14 mouse cellular contexts compared by ENCODE assay signal in the genomic region with DNA sequence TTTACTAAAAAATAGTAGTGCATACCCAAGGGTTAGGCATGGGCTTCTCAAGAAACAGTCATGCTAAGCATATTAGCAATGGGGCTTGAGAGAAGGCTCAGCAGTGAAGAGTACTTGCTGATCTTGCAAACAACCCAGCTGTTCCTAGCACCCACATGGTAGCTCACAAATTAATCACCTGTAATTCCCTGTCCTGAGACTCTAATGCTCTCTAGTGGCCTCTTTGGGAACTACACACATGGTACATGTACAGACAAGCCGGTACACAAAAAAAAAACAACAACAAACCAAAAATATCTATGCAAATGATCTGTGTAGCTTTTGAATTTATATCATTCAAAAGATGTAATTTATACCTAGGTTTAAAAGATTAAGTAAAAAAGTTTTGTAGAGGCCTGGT. TPM values are rescaled to one million over a fixed set of nuclear protein-coding genes. Genes with fewer than 3 reads are reported as not detected.
DNase-seq lines count a peak whose midpoint lies in the region; ATAC-seq lines count a peak whose summit lies in the region.
"Had no signal": no experiment of that assay in that cellular context is flagged by ENCODE, and none has a peak within 500 bp of the region (broad histone marks: within the 10 kb centered on the region; RNA-seq: fewer than 3 reads in every experiment).

No protein-coding gene starts in this region.

- no peak overlapping the region for H3K9ac ChIP-seq in heart, embryonic 13.5 days

- DNase-seq in heart, adult 9 months (ENCODE audit: low spot score in 2 of 2), result no peak
- peak; percentile 51 for DNase-seq in lung, postnatal 36 days
- DNase-seq in lung, postnatal 25 days (ENCODE audit: low spot score), result no peak
- peak; percentile 39 for DNase-seq in NIH3T3 (ENCODE audit: low read depth)
- peak; percentile 38 for DNase-seq in naive thymus-derived CD4-positive, alpha-beta T cell, adult 2 months (ENCODE audit: low read depth)
- DNase-seq in gastrocnemius, postnatal 4 days (ENCODE audit: low spot score in 2 of 2), result no peak
- DNase-seq: right cerebral cortex, postnatal 25 days; thymus, adult 18-20 months had no signal

- H3K4me1 ChIP-seq in heart, embryonic 13.5 days, result peaks cover 20% of the 10 kb centered on the region

- H3K27ac ChIP-seq in heart, embryonic 13.5 days (replicated peaks), result peak overlapping the region; percentile 8; the same call in 1 of the 2 replicates

- WGBS in heart, embryonic 13.5 days, result 74% methylated on average over 1 of the region's 1 CpGs

- H3K27me3 ChIP-seq in heart, embryonic 13.5 days (replicated peaks), result no peaks in the 10 kb centered on the region; the same call in none of the 2 replicates

- no peak for ATAC-seq in heart, embryonic 13.5 days (ENCODE audit: extremely low read depth, insufficient number of reproducible peaks, low FRiP score, low TSS enrichment)
- no peak for ATAC-seq in inflammation-experienced regulatory T-cells, adult 6 months

- no peaks in the 10 kb centered on the region for H3K9me3 ChIP-seq in heart, embryonic 13.5 days

- H3K4me2 ChIP-seq in heart, embryonic 13.5 days, result no peak overlapping the region

- H3K4me3 ChIP-seq in heart, embryonic 13.5 days, result no peak overlapping the region

- H3K36me3 ChIP-seq in heart, embryonic 13.5 days, result no peaks in the 10 kb centered on the region

RNA-seq across cellular contexts. Expression of a gene that starts 7.9 kb away (rescaled TPM):
- polyA plus RNA-seq in heart, embryonic 13.5 days (2015; fragmentation: Nextera tagmentation; extraction: Ambion mirVana), result not detected in 2 replicates
- total RNA-seq in gastrocnemius, postnatal 4 days (2021), result not detected
- not detected for polyA plus RNA-seq in inflammation-experienced regulatory T-cells, adult 6 months (2017; shearing (Covaris generic))
- total RNA-seq: left cerebral cortex, postnatal 25 days had no signal
- polyA plus RNA-seq: frontal cortex, adult 2 months; heart, embryonic 16.5 days; kidney, embryonic 14.5 days had no signal

RNA-seq across cellular contexts. Expression of a gene that starts 19.5 kb away (rescaled TPM):
- polyA plus RNA-seq in heart, embryonic 13.5 days (2015; fragmentation: Nextera tagmentation; extraction: Ambion mirVana), result not detected in 2 replicates
- total RNA-seq in gastrocnemius, postnatal 4 days (2021), result under 1 TPM in 1 of 2 experiments, not detected in 1; 0.15 TPM
- not detected for polyA plus RNA-seq in inflammation-experienced regulatory T-cells, adult 6 months (2017; shearing (Covaris generic))
- total RNA-seq: left cerebral cortex, postnatal 25 days had no signal
- polyA plus RNA-seq: heart, embryonic 16.5 days; kidney, embryonic 14.5 days had no signal

RNA-seq across cellular contexts. Expression of a gene that starts 33.7 kb away (rescaled TPM):
- not detected in 2 replicates for polyA plus RNA-seq in heart, embryonic 13.5 days (2015; fragmentation: Nextera tagmentation; extraction: Ambion mirVana)
- total RNA-seq in gastrocnemius, postnatal 4 days (2021), result 1 to 10 TPM; 3.6 to 5.1 TPM
- polyA plus RNA-seq in inflammation-experienced regulatory T-cells, adult 6 months (2017; shearing (Covaris generic)), result not detected
- total RNA-seq: left cerebral cortex, postnatal 25 days had no signal
- polyA plus RNA-seq: kidney, embryonic 14.5 days had no signal

RNA-seq across cellular contexts. Expression of a gene that starts 45.4 kb away (rescaled TPM):
- 0.11 TPM in 1 of 2 replicates, not detected in the other for polyA plus RNA-seq in heart, embryonic 13.5 days (2015; fragmentation: Nextera tagmentation; extraction: Ambion mirVana)
- total RNA-seq in gastrocnemius, postnatal 4 days (2021), result not detected
- not detected for polyA plus RNA-seq in inflammation-experienced regulatory T-cells, adult 6 months (2017; shearing (Covaris generic))
- total RNA-seq: left cerebral cortex, postnatal 25 days had no signal
- polyA plus RNA-seq: frontal cortex, adult 2 months had no signal

Comparison
In these comparisons a context has a peak if more than half of its experiments do, and no peak if none do; other contexts are left out.
1. DNase-seq: peak in lung, postnatal 36 days (single experiment), NIH3T3 (single experiment) and naive thymus-derived CD4-positive, alpha-beta T cell, adult 2 months (single experiment); none in heart, adult 9 months (0 of 2), lung, postnatal 25 days (single experiment) and gastrocnemius, postnatal 4 days (0 of 2).